Mouse (Mus musculus) heart, postnatal 0 days (tissue): ENCODE measurements around the gene Gm11555. TPM values are rescaled to one million over a fixed set of nuclear protein-coding genes. Genes with fewer than 3 reads are reported as not detected.
"Not testable (repeated sequence)": the region's sequence is repeated elsewhere in the genome, so short reads cannot be mapped to it uniquely, and the experiment has no call there.

Source experiments
- ATAC-seq: fragments of 200-750 bp; cut with Nextera tagmentation; 2 replicates; pipeline ENCODE4 v1.8.0; 2017; ENCODE audit warnings: low read depth, moderate number of reproducible peaks, moderate library complexity; ENCODE audit not compliant: insufficient read depth
- DNase-seq: peaks from one replicate; pipeline ENCODE4 v3.0.0-alpha.2; 2016; ENCODE audit warnings: low spot score
- H3K27ac ChIP-seq: fragments of 300-500 bp; sonication (generic); 2 replicates; pipeline ENCODE4 v1.5.1; 2014; ENCODE audit warnings: low read depth, mild to moderate bottlenecking
- H3K27me3 ChIP-seq: fragments of 300-500 bp; sonication (generic); 2 replicates; pipeline ENCODE4 v1.6.1; 2014; ENCODE audit warnings: low read length, mixed read lengths; ENCODE audit not compliant: control insufficient read depth, insufficient read depth
- H3K36me3 ChIP-seq: fragments of 300-500 bp; sonication (generic); replicated peaks from 2 replicates; pipeline ENCODE4 v1.6.1; 2014; ENCODE audit warnings: low read length, mixed read lengths; ENCODE audit not compliant: control insufficient read depth, insufficient read depth
- H3K4me1 ChIP-seq: fragments of 300-500 bp; sonication (generic); 2 replicates; pipeline ENCODE4 v1.6.1; 2014; ENCODE audit warnings: antibody characterized with exemption; ENCODE audit not compliant: control insufficient read depth, insufficient read depth
- H3K4me2 ChIP-seq: fragments of 300-500 bp; sonication (generic); 2 replicates; pipeline ENCODE4 v1.6.1; 2014; ENCODE audit warnings: low read depth, mild to moderate bottlenecking, low read length, moderate library complexity
- H3K4me3 ChIP-seq: fragments of 300-500 bp; sonication (generic); 2 replicates; pipeline ENCODE4 v1.5.1; 2014; ENCODE audit warnings: low read depth, low read length
- H3K9ac ChIP-seq: fragments of 300-500 bp; sonication (generic); replicated peaks from 2 replicates; pipeline ENCODE4 v1.6.1; 2014; ENCODE audit warnings: low read depth, low read length, mixed read lengths
- H3K9me3 ChIP-seq: fragments of 300-500 bp; sonication (generic); replicated peaks from 2 replicates; pipeline ENCODE4 v1.6.1; 2016; ENCODE audit warnings: low read length; ENCODE audit not compliant: control insufficient read depth
- CTCF ChIP-seq: IDR thresholded peaks from 2 replicates; pipeline ENCODE4 v1.5.1; 2016; ENCODE audit warnings: antibody characterized with exemption, control low read depth, low read depth
- EP300 ChIP-seq: IDR thresholded peaks from 2 replicates; pipeline ENCODE4 v1.6.1; 2016; ENCODE audit warnings: antibody characterized with exemption, low read depth
- WGBS: fragments of 180-500 bp; shearing (Covaris S2); extraction: QIAGEN DNeasy Blood & Tissue Kit; methylation state at CpG from one replicate; pipeline ENCODE4 v1.1.7; 2014; 5-methylcytosine and 5-hydroxymethylcytosine counted together
- polyA plus RNA-seq: library from polyadenylated mRNA; unstranded; fragments of >200 nt; fragmentation: Nextera tagmentation; extraction: Ambion mirVana; gene quantifications from 2 replicates; pipeline ENCODE4 v1.2.1, GENCODE M21; 2015
- total RNA-seq: library from RNA; depleted of rRNA; stranded (reverse); fragments of >200 nt; gene quantifications from 2 replicates; pipeline ENCODE4 v1.2.3, GENCODE M21; 2014; ENCODE audit warnings: low replicate concordance

Gm11555 gene
- total and polyA plus RNA-seq, 2 experiments from 2014 or later, result not detected

DNA sequence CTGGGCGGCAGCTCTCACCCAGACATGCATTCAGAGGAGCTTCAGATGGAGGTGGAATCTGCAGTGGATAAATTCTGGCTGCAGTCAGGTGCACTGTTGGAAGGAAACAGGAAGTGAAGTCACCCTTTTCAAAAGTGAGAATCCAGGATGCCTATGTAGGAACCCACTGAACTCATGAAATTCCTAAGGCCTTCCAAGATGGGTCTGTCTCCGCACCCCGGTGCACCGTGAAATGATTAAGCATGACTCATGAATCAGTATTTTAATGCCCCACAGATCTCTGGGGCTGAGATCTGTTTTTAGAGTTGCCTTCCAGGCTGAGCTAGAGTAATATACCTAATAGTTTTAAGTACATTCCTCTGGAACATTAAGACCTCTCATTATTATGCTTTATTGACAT lies 9.2 kb upstream of the Gm11555 start:
- 72% methylated on average over 4 of the region's 4 CpGs for WGBS
- no peak overlapping the region for H3K27ac ChIP-seq
- no peak overlapping the region for H3K9ac ChIP-seq
- no peaks in the 10 kb centered on the region for H3K9me3 ChIP-seq
- no peak for TF ChIP-seq EP300
- TF ChIP-seq CTCF, result no peak
- H3K4me2 ChIP-seq, result no peak overlapping the region
- no peaks in the 10 kb centered on the region for H3K36me3 ChIP-seq
- no peaks in the 10 kb centered on the region for H3K4me1 ChIP-seq
- no peak for ATAC-seq
- DNase-seq, result no peak
- H3K27me3 ChIP-seq, result no peaks in the 10 kb centered on the region
- no peak overlapping the region for H3K4me3 ChIP-seq

DNA sequence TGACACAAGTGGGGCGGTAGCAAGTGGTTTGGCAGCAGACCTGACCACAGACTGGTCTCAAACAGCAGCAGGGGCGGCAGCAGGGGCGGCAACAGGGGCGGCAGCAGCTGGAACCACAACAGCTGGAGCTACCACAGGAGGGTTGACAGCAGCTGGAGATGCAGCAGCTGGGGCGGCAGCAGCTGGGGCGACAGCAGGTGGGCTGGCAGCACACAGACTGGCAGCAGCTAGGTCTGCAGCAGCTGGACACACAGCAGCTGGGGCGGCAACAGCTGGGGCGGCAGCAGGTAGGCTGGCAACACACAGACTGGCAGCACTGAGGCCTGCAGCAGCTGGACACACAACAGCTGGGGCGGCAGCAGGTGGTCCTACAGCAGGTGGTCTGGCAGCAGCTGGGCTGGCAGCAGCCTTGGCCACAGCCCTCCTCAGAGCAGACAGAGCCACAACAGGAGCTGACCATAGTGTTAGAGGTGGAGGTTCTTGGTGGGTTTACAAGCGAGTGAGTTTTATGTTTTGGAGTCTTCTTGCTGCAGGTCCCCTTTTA lies 8.5 kb upstream of the Gm11555 start, which contains the start of gene Gm11563:
Gene Gm11563, minus strand, starts transcription at position 494 of the 544 bp plus-strand sequence.
- H3K9me3 ChIP-seq, H3K9ac ChIP-seq, DNase-seq, ATAC-seq, H3K36me3 ChIP-seq, H3K4me2 ChIP-seq, H3K27me3 ChIP-seq, H3K27ac ChIP-seq, H3K4me3 ChIP-seq, H3K4me1 ChIP-seq: not testable (repeated sequence)
- WGBS, result 61% methylated on average over 10 of the region's 10 CpGs

DNA sequence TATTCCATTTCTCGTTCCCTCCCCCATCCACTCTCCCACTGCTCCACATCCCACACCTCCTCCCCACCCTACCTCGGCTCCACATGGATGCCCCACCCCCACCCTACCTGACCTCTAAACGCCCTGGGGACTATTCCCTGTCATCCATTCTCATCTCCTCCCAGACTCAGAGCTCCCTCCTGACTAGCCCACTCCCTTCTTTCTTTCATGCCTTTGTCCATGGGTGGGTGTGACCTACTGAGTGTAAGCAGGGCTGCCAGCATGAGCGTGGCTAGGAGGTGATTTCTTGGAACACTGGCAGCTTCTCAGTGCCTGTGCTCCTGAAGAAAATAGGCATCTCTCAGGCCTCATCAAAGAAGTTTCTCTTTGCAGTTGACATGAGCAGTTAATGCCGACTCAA lies 7.0 kb upstream of the Gm11555 start:
- no peak overlapping the region for H3K4me2 ChIP-seq
- no peak overlapping the region for H3K27ac ChIP-seq
- no peaks in the 10 kb centered on the region for H3K36me3 ChIP-seq
- WGBS, result 58% methylated on average over 5 of the region's 5 CpGs
- DNase-seq (no peak), ATAC-seq (no peak)
- H3K4me1 ChIP-seq, result no peaks in the 10 kb centered on the region
- no peak for TF ChIP-seq CTCF
- no peak for TF ChIP-seq EP300
- no peak overlapping the region for H3K4me3 ChIP-seq
- no peaks in the 10 kb centered on the region for H3K9me3 ChIP-seq
- no peak overlapping the region for H3K9ac ChIP-seq
- H3K27me3 ChIP-seq, result no peaks in the 10 kb centered on the region

DNA sequence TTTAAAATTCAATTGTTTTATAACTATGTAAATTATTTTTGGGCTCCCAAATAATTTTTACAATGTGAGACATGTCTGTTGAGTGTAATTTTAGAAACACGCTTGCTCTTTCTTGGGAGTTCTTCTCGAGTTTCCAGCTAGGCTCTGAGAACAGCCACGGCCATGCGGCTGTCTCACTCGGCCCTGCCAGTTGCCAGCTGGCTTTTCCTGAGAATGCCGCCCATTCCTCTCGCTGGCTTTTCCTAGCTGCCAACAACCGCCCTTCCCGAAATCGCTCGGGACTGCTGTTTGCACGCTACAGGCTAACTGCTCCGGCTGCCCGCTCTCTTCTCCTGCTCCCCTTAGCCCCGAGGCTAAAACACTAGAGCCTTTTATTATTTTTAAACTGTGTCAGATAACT lies 3.6 kb downstream of the Gm11555 start:
- DNase-seq (no peak), ATAC-seq (no peak)
- 77% methylated on average over 15 of the region's 15 CpGs for WGBS
- H3K36me3 ChIP-seq, result no peaks in the 10 kb centered on the region
- TF ChIP-seq EP300 (no peak), CTCF (no peak)
- no peaks in the 10 kb centered on the region for H3K27me3 ChIP-seq
- no peaks in the 10 kb centered on the region for H3K9me3 ChIP-seq
- H3K27ac ChIP-seq, result no peak overlapping the region
- no peaks in the 10 kb centered on the region for H3K4me1 ChIP-seq
- H3K9ac ChIP-seq, result no peak overlapping the region
- no peak overlapping the region for H3K4me3 ChIP-seq
- H3K4me2 ChIP-seq, result no peak overlapping the region

DNA sequence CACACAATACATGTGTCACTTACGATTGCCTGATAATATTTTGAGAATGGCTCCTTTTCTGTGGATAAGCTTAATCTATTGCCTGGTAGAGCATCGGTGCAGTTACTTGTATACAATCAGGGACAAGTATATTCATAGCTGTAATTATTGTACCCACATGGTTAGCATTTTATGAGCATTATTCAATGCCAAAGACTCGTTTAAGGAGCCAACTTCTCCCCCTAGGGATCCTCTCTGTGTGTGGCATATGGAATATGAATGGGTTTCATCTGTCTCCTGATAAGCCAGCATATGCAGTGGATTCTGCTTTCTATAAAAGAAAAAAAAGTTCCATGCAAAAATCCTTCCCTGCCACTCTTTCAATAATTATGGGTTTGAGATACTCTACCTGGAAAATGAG lies 5.7 kb downstream of the Gm11555 start:
- TF ChIP-seq CTCF, result no peak
- TF ChIP-seq EP300, result no peak
- 70% methylated on average over 3 of the region's 3 CpGs for WGBS
- Histone ChIP-seq H3K4me2 (no peak overlapping the region), H3K4me3 (no peak overlapping the region), H3K27ac (no peak overlapping the region), H3K27me3 (no peaks in the 10 kb centered on the region), H3K4me1 (no peaks in the 10 kb centered on the region), H3K36me3 (no peaks in the 10 kb centered on the region), H3K9ac (no peak overlapping the region), H3K9me3 (no peaks in the 10 kb centered on the region)
- ATAC-seq (no peak), DNase-seq (no peak)

DNA sequence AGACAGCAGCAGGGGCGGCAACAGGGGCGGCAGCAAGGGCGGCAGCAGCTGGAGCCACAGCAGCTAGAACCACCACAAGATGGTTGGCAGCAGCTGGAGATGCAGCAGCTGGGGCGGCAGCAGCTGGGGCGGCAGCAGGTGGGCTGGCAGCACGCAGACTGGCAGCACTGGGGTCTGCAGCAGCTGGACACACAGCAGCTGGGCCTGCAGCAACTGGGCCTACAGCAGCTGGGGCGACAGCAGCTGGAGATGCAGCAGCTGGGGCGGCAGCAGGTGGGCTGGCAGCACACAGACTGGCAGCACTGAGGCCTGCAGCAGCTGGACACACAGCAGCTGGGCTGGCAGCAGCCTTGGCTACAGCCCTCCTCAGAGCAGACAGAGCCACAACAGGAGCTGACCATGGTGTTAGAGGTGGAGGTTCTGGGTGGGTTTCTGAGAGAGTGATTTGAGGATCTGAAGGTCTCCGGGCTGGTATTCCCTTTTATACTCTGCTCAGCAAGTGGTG lies 6.3 kb downstream of the Gm11555 start, which contains the start of gene Krtap4-7:
Gene Krtap4-7, minus strand, starts transcription at position 455 of the 505 bp plus-strand sequence.
- H3K27ac ChIP-seq, H3K4me1 ChIP-seq, H3K27me3 ChIP-seq, DNase-seq, H3K4me3 ChIP-seq, H3K4me2 ChIP-seq, H3K9ac ChIP-seq, ATAC-seq, H3K36me3 ChIP-seq, H3K9me3 ChIP-seq: not testable (repeated sequence)
- 78% methylated on average over 9 of the region's 9 CpGs for WGBS
